Mouse (Mus musculus): ENCODE measurements around the gene Dock4. TPM values are rescaled to one million over a fixed set of nuclear protein-coding genes. Genes with fewer than 3 reads are reported as not detected.

Dock4 gene
- polyA plus RNA-seq, 1 experiment: 4.1 TPM

DNA sequence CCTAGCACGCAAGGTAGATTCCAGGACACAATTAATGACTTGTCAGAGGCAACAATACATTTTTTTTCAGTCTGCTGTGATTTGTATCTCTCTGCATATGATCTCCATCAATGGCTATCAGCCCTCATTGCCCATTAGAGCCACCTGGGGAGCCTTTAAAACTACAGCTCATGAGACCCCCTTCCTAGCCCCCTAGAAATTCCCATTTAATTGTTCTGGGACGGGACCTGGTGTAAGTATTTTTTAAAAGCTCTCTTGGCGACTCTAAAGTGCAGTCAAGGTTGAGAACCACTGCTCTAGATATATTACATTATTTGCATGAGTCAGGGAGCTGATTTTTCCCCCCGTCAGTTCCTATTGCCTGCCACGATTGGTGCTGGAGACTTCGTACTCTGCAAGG, 200.1 kb downstream of the Dock4 start:
- DNase-seq (ENCODE audit: low spot score): no peak

DNA sequence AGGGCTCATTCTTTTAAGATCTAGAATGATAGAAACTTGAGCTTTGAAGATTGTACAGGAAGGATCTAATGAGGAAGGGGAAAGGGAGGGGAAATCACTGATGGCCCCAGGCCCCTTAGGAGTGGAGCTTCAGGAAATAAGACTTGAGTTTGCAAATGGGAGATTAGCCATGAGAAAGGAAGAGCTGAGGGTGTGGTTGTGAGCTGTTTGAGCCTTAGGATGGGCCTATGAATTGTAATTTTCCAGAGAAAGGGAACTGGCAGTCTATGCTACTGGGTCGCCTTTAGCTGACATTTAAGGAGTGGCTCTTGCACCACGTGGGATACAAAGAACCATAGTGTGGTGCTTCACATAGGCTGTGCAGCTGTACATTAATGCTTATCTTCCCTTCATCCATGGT, 208.6 kb downstream of the Dock4 start:
- no peak for DNase-seq (ENCODE audit: low spot score)

GRCm38 (mm10) chr12:40655861-40656260, 210.1 kb downstream of the Dock4 start:
- DNase-seq (ENCODE audit: low spot score): no peak

DNA sequence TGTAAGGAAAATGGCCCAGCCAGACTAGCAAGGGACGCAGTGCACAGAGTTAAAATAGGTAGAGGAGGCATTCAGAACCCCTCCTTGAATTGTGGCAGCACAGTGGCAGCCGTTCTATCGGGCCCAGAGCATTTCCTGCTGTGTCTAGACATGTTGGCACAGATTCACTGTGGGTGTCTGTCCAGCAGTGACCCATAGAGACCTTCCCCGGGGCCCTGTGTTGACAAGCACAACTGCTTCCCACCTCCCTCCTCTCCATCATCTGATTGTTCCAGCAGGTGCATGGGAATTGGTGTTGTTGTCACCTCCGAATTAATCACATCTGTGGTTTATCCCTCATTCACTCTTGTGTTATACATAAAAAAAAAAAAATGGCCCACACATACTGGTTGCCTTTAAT, 210.7 kb downstream of the Dock4 start:
- DNase-seq (ENCODE audit: low spot score): no peak

- DNase-seq (ENCODE audit: low spot score): no peak
Observed at GRCm38 (mm10) chr12:40657229-40657885, 211.6 kb downstream of the Dock4 start.

GRCm38 (mm10) chr12:40659689-40660088, 213.9 kb downstream of the Dock4 start:
- no peak for DNase-seq (ENCODE audit: low spot score)

GRCm38 (mm10) chr12:40669460-40669859, 223.7 kb downstream of the Dock4 start:
- no peak for DNase-seq (ENCODE audit: low spot score)

GRCm38 (mm10) chr12:40670766-40671165, 225.0 kb downstream of the Dock4 start:
- DNase-seq (ENCODE audit: low spot score): no peak

- DNase-seq (ENCODE audit: low spot score): no peak
Observed at GRCm38 (mm10) chr12:40679713-40680112, 234.0 kb downstream of the Dock4 start.

DNA sequence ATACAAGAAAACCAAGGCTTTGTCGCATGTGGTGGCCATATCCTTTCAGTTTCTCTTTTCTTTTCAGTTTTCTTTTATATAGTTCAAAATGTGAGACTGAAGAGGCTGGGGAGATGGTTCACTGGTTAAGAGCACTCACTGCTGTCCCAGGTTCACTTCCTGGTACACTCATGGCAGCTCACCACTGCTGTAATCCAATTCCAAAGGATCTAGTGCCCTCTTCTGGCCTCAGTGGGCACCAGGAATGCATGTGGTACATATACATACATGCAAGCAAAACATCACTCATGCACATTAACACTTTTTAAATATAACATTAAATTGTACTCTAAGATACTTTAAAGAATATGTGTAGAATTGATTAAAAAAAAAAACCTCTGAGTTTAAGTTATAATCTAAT, 234.8 kb downstream of the Dock4 start:
- DNase-seq (ENCODE audit: low spot score): no peak

DNA sequence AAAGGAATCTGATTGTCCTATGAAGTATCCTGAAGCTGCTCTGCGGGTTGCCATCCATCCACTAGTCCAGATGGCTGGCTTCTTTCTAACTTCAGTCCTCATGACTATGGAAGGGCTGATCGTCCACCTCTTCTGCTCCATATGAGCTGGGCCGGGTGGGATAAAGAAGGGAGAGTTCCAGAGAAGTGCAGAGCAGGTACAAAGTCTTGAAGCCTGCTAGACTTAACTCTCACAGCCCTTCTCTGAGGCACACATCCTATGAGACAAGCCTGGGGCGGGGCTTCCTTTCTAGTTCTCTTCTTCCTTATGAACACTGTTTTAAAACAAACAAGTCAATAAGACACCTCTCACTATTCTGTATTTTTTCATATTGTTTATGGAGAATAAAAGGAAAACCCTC, 245.7 kb downstream of the Dock4 start:
- DNase-seq (ENCODE audit: low spot score): no peak

GRCm38 (mm10) chr12:40694082-40694721, 248.4 kb downstream of the Dock4 start:
- no peak for DNase-seq (ENCODE audit: low spot score)

DNA sequence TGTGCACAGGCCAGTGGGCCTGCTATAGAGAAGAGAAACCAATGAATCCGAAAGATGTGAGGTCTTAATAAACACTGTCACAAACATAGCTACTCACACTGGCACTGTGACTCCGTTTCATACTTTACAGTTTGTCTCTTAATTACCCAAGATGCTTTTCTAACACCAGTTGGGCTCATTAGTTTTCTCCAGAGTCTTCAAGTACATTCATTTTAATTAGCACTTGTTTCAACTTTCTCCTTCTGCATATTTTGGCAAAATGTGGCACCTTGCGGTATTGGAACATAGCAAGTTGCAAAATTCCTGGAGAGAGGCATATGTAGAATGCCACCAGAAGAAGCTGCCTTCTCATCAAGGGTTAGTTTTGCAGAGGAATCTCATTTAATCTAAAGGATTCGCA, 252.6 kb downstream of the Dock4 start:
- DNase-seq (ENCODE audit: low spot score): no peak

GRCm38 (mm10) chr12:40702233-40702792, 256.6 kb downstream of the Dock4 start:
- no peak for DNase-seq (ENCODE audit: low spot score)

- no peak for DNase-seq (ENCODE audit: low spot score)
Observed at GRCm38 (mm10) chr12:40704296-40704695, 258.5 kb downstream of the Dock4 start.

DNA sequence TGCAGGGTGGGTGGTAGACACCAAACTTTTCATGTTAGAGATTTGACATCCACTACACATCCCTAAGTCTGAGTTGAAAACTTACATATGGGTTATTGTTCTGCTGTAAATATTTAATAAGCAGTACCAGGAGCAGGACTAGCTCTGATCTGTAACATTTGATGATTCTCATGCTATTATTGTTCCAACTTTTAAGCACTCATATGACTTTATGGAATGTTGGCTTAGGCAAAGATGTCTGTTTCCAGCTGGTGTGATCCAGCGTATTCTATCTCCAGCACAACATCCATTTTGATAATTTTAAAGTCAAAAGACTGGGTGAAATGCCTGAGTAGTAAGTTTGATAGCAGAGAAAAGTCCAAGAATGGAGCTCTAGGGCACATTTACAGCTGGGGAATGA, 261.4 kb downstream of the Dock4 start:
- DNase-seq (ENCODE audit: low spot score): no peak

DNA sequence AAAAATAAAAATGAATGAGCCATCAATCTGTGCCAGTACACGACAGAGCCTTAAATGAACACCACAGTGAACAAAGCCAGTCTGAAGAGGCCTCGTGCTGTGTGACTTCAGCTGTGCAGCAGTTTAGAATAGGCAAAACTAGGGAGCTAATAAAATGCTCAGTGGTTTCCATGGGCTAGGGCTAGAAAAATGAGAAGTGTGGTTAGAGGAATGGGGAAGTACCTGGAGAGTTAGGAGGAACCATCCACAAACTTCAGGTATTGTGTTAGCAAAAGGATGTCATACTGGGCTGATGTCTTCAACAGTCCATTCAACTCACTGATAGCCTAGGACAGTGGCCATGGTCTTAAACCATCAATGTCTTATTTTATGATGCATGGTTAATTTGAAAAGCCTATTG, 263.3 kb downstream of the Dock4 start:
- DNase-seq (ENCODE audit: low spot score): no peak

- DNase-seq (ENCODE audit: low spot score): no peak
Observed at GRCm38 (mm10) chr12:40712235-40712634, 266.5 kb downstream of the Dock4 start.

DNA sequence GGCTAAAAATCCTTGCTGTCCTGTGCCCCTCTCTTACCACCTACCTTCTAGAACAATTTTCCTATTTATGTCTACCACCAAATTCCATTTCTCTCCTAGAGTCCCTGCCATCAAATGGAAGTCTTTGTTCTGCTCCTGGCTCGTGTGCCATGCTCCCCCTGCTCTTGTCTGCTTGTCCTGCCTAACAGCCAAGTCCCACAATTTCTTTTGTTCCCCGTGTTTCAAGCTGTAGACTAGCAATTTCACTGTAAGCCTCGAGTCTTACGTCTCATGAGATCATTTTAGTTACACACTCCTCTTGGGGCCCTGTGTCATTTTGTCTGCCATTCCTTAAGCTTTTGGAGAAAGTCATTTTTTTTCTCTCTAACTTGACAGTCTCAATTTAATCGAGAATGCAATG, 268.5 kb downstream of the Dock4 start:
- DNase-seq (ENCODE audit: low spot score): no peak

- no peak for DNase-seq (ENCODE audit: low spot score)
Observed at GRCm38 (mm10) chr12:40715174-40715573, 269.4 kb downstream of the Dock4 start.

DNA sequence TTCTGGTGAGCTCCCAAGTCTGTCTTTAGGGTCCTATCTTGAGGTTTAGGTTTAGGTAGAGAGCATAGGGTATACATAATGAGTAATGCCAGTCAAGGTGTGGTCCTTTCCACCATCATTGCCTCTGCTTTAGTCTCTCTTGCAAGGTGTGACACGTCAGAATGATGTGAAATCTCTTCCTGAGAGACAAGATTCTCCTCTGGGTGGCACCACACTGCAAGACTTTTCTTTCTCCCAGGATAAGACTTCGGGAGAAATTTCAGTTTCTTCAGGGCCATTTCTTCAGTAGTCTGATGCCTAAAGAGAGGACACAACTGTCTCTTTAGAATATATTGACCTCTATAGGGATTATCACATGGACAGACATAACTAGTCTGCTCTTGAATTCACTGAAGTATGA, 282.6 kb downstream of the Dock4 start:
- DNase-seq (ENCODE audit: low spot score): no peak

DNA sequence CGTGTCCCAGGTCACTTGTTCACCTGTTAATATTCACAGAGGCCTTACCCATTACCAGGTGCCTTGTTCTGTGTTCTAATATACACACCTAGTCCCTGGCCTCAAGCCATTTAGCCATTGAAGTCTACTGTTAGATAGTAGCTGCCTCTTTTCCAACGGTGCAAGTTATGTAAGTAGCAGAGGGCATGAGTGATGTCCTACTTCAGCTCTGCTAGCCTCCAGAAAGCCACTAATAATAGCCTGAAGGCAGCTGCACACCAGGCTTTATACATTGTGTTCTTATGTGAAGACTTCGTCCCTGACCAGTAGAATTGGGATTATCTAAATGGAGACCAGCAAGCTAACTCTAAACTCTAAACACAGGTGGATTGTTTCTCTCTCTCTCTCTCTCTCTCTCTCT, 285.0 kb downstream of the Dock4 start:
- DNase-seq (ENCODE audit: low spot score): no peak

- no peak for DNase-seq (ENCODE audit: low spot score)
Observed at GRCm38 (mm10) chr12:40745501-40745900, 299.7 kb downstream of the Dock4 start.

DNA sequence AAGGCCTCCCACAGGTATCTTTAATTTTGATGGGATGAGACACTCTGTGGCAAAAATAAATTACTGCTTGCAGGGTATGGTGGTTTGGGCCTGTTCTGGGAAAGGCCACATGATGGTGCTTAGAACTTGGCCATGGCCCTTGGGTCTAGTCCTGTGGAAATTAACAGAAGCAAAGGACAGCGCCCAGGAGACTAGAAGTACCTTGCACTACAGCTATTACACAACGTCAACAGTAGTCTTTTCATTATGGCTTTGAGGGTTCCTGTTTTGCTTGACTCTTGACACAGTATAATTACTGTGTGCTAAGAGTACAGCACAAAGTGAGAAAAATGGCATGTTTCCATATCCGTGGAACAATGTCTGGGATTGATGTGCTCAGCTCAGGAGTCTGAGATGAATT, 300.3 kb downstream of the Dock4 start:
- no peak for DNase-seq (ENCODE audit: low spot score)

All from urinary bladder, adult 2 months (tissue).